Mouse (Mus musculus) heart, postnatal 0 days (tissue): ENCODE data around the gene Pard3b.

Source experiments
- CTCF ChIP-seq: IDR thresholded peaks from 2 replicates; pipeline ENCODE4 v1.5.1; 2016; ENCODE audit warnings: antibody characterized with exemption, control low read depth, low read depth
- EP300 ChIP-seq: IDR thresholded peaks from 2 replicates; pipeline ENCODE4 v1.6.1; 2016; ENCODE audit warnings: antibody characterized with exemption, low read depth

- TF ChIP-seq EP300 (no peak), CTCF (no peak)
Measured at GRCm38 (mm10) chr1:61825560-61826191, 187.1 kb downstream of the Pard3b start.
